Mouse (Mus musculus) embryonic facial prominence, embryonic 14.5 days (tissue): ENCODE data around the gene Psmb6. TPM values are rescaled to one million over a fixed set of nuclear protein-coding genes. Genes with fewer than 3 reads are reported as not detected.
A peak's percentile ranks its signal among the peaks of the same experiment; 100 is the strongest.

Source experiments
- ATAC-seq: fragments of 200-750 bp; cut with Nextera tagmentation; 2 replicates; pipeline ENCODE4 v1.8.0; 2017; ENCODE audit warnings: low read depth, moderate number of reproducible peaks, moderate TSS enrichment
- DNase-seq: peaks from one replicate; pipeline ENCODE4 v3.0.0-alpha.2; 2015; ENCODE audit warnings: low spot score
- H3K27ac ChIP-seq: fragments of 300-500 bp; sonication (generic); replicated peaks from 2 replicates; pipeline ENCODE4 v1.5.1; 2014; ENCODE audit warnings: low read depth, mild to moderate bottlenecking, low read length, moderate library complexity
- H3K27me3 ChIP-seq: fragments of 300-500 bp; sonication (generic); replicated peaks from 2 replicates; pipeline ENCODE4 v1.6.1; 2014; ENCODE audit warnings: low read length; ENCODE audit not compliant: control insufficient read depth, insufficient read depth
- H3K36me3 ChIP-seq: fragments of 300-500 bp; sonication (generic); 2 replicates; pipeline ENCODE4 v1.6.1; 2014; ENCODE audit warnings: low read length, mixed read lengths; ENCODE audit not compliant: control insufficient read depth, insufficient read depth
- H3K4me1 ChIP-seq: fragments of 300-500 bp; sonication (generic); 2 replicates; pipeline ENCODE4 v1.6.1; 2014; ENCODE audit warnings: antibody characterized with exemption, low read length; ENCODE audit not compliant: control insufficient read depth, insufficient read depth
- H3K4me2 ChIP-seq: fragments of 300-500 bp; sonication (generic); 2 replicates; pipeline ENCODE4 v1.6.1; 2014; ENCODE audit warnings: low read depth, mild to moderate bottlenecking, low read length, moderate library complexity, mixed read lengths
- H3K4me3 ChIP-seq: fragments of 300-500 bp; sonication (generic); 2 replicates; pipeline ENCODE4 v1.5.1; 2014; ENCODE audit warnings: low read depth, mild to moderate bottlenecking, low read length
- H3K9ac ChIP-seq: fragments of 300-500 bp; sonication (generic); 2 replicates; pipeline ENCODE4 v1.6.1; 2014; ENCODE audit warnings: low read depth, mild to moderate bottlenecking, low read length, moderate library complexity, mixed read lengths
- H3K9me3 ChIP-seq: fragments of 300-500 bp; sonication (generic); 2 replicates; pipeline ENCODE4 v1.6.1; 2016; ENCODE audit warnings: low read length; ENCODE audit not compliant: control insufficient read depth
- WGBS: fragments of 180-500 bp; shearing (Covaris S2); extraction: QIAGEN DNeasy Blood & Tissue Kit; methylation state at CpG from one replicate; pipeline ENCODE4 v1.1.7; 2014; 5-methylcytosine and 5-hydroxymethylcytosine counted together
- polyA plus RNA-seq: library from polyadenylated mRNA; unstranded; fragments of >200 nt; fragmentation: Nextera tagmentation; extraction: Ambion mirVana; gene quantifications from 2 replicates; pipeline ENCODE4 v1.2.1, GENCODE M21; 2014

Gene Psmb6
- polyA plus RNA-seq, 1 experiment from 2014 or later: 706 TPM

DNA sequence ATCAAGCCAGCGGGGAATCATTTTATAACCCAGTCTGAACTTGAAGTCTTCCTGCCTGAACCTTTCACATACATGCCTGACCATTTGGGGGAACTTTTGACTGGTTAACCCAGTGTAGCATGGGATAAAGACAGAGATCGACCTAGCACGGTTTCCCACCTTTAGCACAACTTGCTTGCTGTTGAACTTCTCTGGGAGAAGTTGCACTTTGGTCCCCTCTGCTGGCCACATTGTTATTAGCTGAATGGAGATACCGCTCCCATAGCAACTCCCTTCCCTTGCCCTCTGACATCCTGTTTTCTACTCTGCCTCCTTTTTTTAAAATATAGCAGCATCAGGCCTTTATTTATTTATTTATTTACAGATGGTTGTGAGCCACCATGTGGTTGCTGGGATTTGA lies 18.8 kb upstream of the Psmb6 start:
- peak; percentile 63; the same call in 1 of the 2 replicates for ATAC-seq
- WGBS: 29% methylated on average over 4 of the region's 4 CpGs

DNA sequence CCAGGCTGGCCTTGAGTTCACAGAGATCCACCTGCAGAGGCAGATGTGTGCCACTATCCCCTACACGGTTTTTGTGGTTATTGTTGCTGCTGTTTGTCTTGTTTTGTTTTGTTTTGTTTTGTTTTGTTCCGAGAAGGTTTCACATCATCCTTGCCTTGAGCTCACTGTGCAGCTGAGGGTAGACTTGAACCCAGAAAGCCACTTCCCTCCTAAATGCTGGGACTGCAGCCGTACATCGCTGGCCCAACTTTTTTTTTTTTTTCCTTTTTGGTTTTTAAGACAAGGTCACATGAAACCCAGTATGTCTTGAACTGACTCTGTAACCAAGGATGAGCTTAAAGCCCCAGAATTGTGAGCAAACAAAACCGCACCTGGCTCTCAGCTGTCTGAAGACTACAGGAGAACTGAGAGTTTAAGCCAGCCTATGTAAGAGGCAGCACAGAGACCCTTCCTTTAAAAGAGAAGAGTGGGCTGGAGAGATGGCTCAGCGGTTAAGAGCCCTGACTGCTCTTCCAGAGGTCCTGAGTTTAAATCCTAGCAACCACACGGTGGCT lies 18.1 kb upstream of the Psmb6 start:
- H3K4me3 ChIP-seq: no peak overlapping the region
- WGBS: 70% methylated on average over 7 of the region's 7 CpGs
- no peaks in the 10 kb centered on the region for H3K27me3 ChIP-seq
- no peaks in the 10 kb centered on the region for H3K4me1 ChIP-seq
- ATAC-seq: no peak
- no peak overlapping the region for H3K9ac ChIP-seq
- H3K9me3 ChIP-seq: no peaks in the 10 kb centered on the region
- H3K4me2 ChIP-seq: no peak overlapping the region
- DNase-seq: no peak
- H3K36me3 ChIP-seq: no peaks in the 10 kb centered on the region
- H3K27ac ChIP-seq: no peak overlapping the region

More for the DNA sequence above, 18.8 kb upstream of the Psmb6 start:
- Histone ChIP-seq H3K4me2 (no peak overlapping the region; the same call in 1 of the 2 replicates), H3K36me3 (no peaks in the 10 kb centered on the region), H3K4me1 (no peaks in the 10 kb centered on the region), H3K9me3 (no peaks in the 10 kb centered on the region), H3K27ac (no peak overlapping the region), H3K9ac (no peak overlapping the region), H3K27me3 (no peaks in the 10 kb centered on the region), H3K4me3 (no peak overlapping the region)
- DNase-seq: peak; percentile 62

DNA sequence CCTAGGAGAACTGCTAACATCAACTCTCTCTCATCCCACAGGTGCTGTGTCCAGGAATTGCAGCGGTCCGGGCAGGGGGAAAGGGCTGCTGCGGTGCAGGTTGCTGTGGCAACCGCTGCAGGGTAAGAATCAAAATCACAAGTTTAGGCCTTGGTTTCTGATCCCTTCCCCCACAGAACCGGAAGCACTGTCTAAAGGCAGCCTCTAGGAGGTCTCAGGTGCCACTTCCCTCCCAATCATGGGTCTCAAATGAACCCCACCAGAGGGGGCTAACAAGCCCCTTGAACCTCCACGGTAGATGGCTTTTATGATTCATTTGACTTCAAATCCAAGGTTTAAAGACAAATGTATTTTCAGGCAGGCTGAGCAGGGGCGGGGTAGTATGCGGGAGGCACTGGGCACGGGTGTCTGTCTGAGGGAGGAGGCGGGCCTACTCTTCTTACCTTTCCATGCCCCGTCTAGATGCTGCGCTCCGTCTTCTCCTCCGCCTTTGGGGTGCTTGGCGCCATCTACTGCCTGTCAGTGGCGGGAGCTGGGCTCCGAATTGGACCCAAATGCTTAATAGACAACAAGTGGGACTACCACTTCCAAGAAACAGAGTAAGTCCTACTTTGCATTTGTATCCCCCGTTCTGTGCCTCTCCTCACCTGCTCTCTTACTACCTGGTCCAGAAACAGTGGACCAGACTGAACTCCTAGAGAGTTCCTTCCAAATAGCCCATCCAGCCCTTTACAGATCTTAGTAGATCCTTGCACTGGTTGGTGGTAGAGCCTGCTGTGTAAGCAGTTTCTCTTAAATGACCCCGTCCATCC lies 15.2 kb upstream of the Psmb6 start:
- WGBS: 8% methylated on average over 19 of the region's 19 CpGs
- no peak overlapping the region for H3K27ac ChIP-seq
- DNase-seq (peak; percentile 76), ATAC-seq (peak; percentile 76; the same call in 1 of the 2 replicates)
- peak overlapping the region; percentile 32; the same call in 1 of the 2 replicates for H3K9ac ChIP-seq
- no peak overlapping the region for H3K4me3 ChIP-seq
- no peaks in the 10 kb centered on the region for H3K27me3 ChIP-seq
- H3K4me2 ChIP-seq: peak overlapping the region; percentile 39
- H3K9me3 ChIP-seq: no peaks in the 10 kb centered on the region
- no peaks in the 10 kb centered on the region for H3K4me1 ChIP-seq
- no peaks in the 10 kb centered on the region for H3K36me3 ChIP-seq

DNA sequence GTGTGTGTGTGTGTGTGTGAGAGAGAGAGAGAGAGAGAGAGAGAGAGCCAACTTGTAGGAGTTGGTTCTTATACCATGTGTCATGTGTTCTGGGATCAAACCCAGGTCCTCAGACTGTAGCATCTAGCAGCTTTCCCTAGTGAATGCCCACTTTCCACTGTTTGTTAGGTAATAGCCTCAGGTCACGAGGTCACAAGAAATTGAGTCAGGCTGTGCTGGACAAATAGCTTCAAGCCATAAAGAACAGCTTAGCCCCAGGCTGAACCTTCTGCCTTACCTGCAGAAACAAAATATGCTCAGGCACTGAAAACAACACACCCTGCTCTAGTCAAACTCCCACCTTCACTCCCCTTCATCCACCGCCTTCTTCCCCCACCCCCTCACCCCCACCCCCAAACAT lies 13.9 kb upstream of the Psmb6 start:
- ATAC-seq (no peak), DNase-seq (no peak)
- H3K27me3 ChIP-seq: no peaks in the 10 kb centered on the region
- WGBS: 51% methylated on average over 2 of the region's 2 CpGs
- H3K4me1 ChIP-seq: no peaks in the 10 kb centered on the region
- no peaks in the 10 kb centered on the region for H3K9me3 ChIP-seq
- no peak overlapping the region for H3K27ac ChIP-seq
- no peak overlapping the region for H3K4me3 ChIP-seq
- no peak overlapping the region for H3K9ac ChIP-seq
- no peak overlapping the region for H3K4me2 ChIP-seq
- H3K36me3 ChIP-seq: no peaks in the 10 kb centered on the region

DNA sequence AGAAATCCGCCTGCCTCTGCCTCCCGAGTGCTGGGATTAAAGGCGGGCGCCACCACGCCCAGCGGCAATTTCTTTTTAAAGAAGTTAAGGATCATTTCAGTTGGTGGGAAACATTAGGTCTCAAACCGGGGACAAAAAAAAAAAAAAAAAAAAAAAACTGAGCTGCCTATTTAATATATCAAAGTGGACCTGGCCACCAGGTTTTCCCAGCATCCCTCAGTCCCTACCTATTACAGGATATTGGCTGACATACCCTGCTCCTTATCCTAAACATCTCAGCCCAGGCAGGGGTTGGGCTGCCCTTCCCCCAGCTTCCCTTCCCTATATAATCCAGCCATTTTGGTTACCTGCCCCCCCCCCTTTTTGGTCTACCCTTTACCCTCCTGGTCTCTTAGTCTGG lies 13.3 kb upstream of the Psmb6 start:
- 85% methylated on average over 7 of the region's 7 CpGs for WGBS
- H3K4me2 ChIP-seq: no peak overlapping the region
- DNase-seq (no peak), ATAC-seq (no peak)
- H3K27me3 ChIP-seq: no peaks in the 10 kb centered on the region
- no peak overlapping the region for H3K27ac ChIP-seq
- no peaks in the 10 kb centered on the region for H3K4me1 ChIP-seq
- no peak overlapping the region for H3K9ac ChIP-seq
- no peaks in the 10 kb centered on the region for H3K36me3 ChIP-seq
- no peaks in the 10 kb centered on the region for H3K9me3 ChIP-seq
- no peak overlapping the region for H3K4me3 ChIP-seq

DNA sequence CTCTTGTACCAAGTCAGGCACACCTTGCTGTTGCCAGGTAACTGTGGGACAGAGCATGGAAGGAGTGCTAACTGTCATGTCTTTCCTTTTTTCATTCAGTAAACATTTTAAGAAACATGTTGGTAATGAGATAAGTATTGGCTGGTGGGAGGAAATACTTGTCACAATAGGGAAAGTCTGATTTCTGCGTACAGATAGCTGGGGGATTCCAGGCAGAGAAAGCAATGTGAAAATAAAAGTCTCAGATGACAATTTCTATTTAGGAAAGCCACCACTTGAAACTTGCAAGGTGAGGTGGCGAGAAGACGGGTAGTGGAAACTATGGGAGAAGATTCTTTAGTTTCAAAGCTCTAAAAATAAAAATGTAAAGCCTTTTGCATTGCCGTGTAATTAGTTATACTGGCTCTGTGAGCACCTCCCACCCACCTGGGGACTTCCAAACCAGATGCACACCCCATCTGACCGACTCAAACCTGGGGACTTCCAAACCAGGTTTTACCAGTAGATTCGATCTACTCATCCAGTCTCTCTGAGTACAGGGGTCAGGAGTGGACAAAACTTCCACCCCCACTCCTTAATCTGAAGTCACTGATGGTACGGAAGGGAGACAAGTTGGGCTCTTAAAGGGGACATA lies 12.3 kb upstream of the Psmb6 start:
- Histone ChIP-seq H3K27me3 (no peaks in the 10 kb centered on the region), H3K4me1 (no peaks in the 10 kb centered on the region), H3K9me3 (no peaks in the 10 kb centered on the region), H3K4me3 (no peak overlapping the region), H3K4me2 (no peak overlapping the region), H3K9ac (no peak overlapping the region), H3K36me3 (no peaks in the 10 kb centered on the region), H3K27ac (no peak overlapping the region)
- WGBS: 76% methylated on average over 7 of the region's 7 CpGs
- DNase-seq: no peak
- no peak for ATAC-seq

DNA sequence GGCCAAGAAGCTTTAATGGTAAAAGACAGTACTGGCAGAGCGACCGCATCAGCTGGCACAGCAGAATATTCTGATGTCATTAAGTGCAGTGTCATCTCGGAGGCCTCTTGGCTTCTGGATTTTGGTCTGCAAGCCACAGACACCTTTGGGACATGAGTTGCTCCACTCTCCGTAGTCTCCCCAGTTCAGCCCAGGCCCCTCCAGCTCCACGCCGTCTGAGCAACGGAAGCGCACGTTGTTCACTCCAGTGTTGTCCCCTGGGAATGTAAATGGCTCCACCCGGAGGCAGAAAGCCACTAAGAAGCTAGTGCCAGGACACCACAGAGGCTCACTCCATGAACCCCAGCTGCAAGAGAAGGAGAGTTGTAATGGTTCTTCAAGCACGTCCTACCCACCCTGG lies 11.6 kb upstream of the Psmb6 start:
- Histone ChIP-seq H3K4me3 (no peak overlapping the region), H3K4me2 (no peak overlapping the region), H3K9ac (no peak overlapping the region), H3K36me3 (no peaks in the 10 kb centered on the region), H3K9me3 (no peaks in the 10 kb centered on the region), H3K27ac (no peak overlapping the region), H3K4me1 (no peaks in the 10 kb centered on the region), H3K27me3 (no peaks in the 10 kb centered on the region)
- ATAC-seq (no peak), DNase-seq (peak; percentile 16)
- WGBS: 54% methylated on average over 11 of the region's 11 CpGs

DNA sequence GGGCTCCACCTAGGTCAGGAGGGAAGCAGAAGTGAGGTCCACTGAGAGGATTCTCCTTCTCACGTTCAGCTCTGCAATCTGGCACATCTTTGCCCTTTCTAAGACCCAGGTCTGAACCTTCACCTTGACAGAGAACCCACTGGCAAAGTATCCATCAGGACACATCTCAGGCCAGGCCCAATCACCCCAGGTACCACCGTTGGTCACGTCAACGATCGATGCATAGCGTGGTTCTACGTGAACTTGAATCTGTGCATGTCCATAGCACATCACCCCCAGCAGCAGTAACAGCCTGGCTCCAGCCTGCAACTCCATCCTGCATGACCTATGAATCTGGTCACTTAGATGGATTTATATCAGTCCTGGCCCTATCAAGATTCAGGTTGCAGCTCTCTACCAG lies 10.9 kb upstream of the Psmb6 start, which contains the start of gene Vmo1:
Gene Vmo1 (minus strand): TSS at position 329 of the 400 bp plus-strand sequence.
- Histone ChIP-seq H3K4me1 (no peaks in the 10 kb centered on the region), H3K9me3 (no peaks in the 10 kb centered on the region), H3K27ac (no peak within 1 kb of the TSS), H3K4me2 (no peak within 1 kb of the TSS), H3K36me3 (no peaks in the 10 kb centered on the region), H3K27me3 (no peaks in the 10 kb centered on the region), H3K9ac (no peak within 1 kb of the TSS), H3K4me3 (no peak within 1 kb of the TSS)
- ATAC-seq (no peak), DNase-seq (no peak)
- WGBS: 88% methylated on average over 7 of the region's 7 CpGs
